Mouse (Mus musculus) hindbrain, embryonic 10.5 days (tissue): Measurements from ENCODE around the gene Cap2. TPM values are rescaled to one million over a fixed set of nuclear protein-coding genes. Genes with fewer than 3 reads are reported as not detected.

Source experiments
- DNase-seq: peaks from one replicate; pipeline ENCODE4 v3.0.0-alpha.2; 2017; ENCODE audit warnings: low spot score
- H3K27ac ChIP-seq: fragments of 300-500 bp; sonication (generic); 2 replicates; pipeline ENCODE4 v1.5.1; 2016; ENCODE audit warnings: mild to moderate bottlenecking, moderate library complexity
- H3K27me3 ChIP-seq: fragments of 300-500 bp; sonication (generic); 2 replicates; pipeline ENCODE4 v1.6.1; 2016; ENCODE audit warnings: mild to moderate bottlenecking; ENCODE audit not compliant: poor library complexity, insufficient read depth, severe bottlenecking
- H3K36me3 ChIP-seq: fragments of 300-500 bp; sonication (generic); 2 replicates; pipeline ENCODE4 v1.6.1; 2016; ENCODE audit warnings: mild to moderate bottlenecking, moderate library complexity
- H3K4me1 ChIP-seq: fragments of 300-500 bp; sonication (generic); replicated peaks from 2 replicates; pipeline ENCODE4 v1.6.1; 2016; ENCODE audit warnings: mild to moderate bottlenecking
- H3K4me3 ChIP-seq: fragments of 300-500 bp; sonication (generic); 2 replicates; pipeline ENCODE4 v1.5.1; 2016; ENCODE audit warnings: mild to moderate bottlenecking, moderate library complexity
- H3K9me3 ChIP-seq: fragments of 300-500 bp; sonication (generic); 2 replicates; pipeline ENCODE4 v1.6.1; 2016; ENCODE audit warnings: mild to moderate bottlenecking, moderate library complexity
- WGBS: fragments of 180-500 bp; shearing (Covaris S2); methylation state at CpG from one replicate; pipeline ENCODE4 v1.1.7; 2016; 5-methylcytosine and 5-hydroxymethylcytosine counted together
- polyA plus RNA-seq: library from polyadenylated mRNA; unstranded; fragments of >200 nt; fragmentation: Nextera tagmentation; extraction: Ambion mirVana; gene quantifications from 2 replicates; pipeline ENCODE4 v1.2.1, GENCODE M21; 2016

The Cap2 gene
- polyA plus RNA-seq, 1 experiment from 2014 or later = 5.1 TPM

- Histone ChIP-seq H3K36me3 (peaks cover 93% of the 10 kb centered on the region), H3K4me3 (no peak overlapping the region), H3K4me1 (no peaks in the 10 kb centered on the region), H3K9me3 (no peaks in the 10 kb centered on the region), H3K27ac (no peak overlapping the region), H3K27me3 (no peaks in the 10 kb centered on the region)
- no peak for DNase-seq
- 94% methylated on average over 1 of the region's 1 CpGs for WGBS
These were observed 194.3 kb downstream of the Cap2 start for GRCm38 (mm10) chr13:46695932-46696331.

DNA sequence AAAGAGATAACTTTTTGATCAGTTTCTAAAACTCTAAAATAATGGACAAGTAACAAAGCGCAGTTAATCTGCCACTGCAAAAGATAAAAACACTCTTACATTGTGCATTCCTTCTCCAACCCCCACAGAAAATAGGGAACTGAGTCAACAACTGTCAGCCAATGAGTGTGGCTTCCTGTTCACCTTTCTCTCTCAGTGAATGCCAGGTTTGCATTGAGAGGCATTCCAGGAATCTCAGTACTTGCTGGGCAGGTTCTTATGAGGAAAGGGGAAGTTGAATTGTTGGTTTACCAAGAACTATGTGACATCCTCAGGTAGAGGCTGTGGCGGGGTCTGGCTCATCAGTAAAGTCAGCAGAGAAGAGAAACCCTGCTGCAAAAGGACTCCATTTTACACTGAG is 195.1 kb downstream of the Cap2 start:
- no peaks in the 10 kb centered on the region for H3K4me1 ChIP-seq
- H3K36me3 ChIP-seq = peaks cover 92% of the 10 kb centered on the region
- DNase-seq = no peak
- no peaks in the 10 kb centered on the region for H3K9me3 ChIP-seq
- no peak overlapping the region for H3K4me3 ChIP-seq
- WGBS = 86% methylated on average over 2 of the region's 2 CpGs
- H3K27ac ChIP-seq = no peak overlapping the region
- H3K27me3 ChIP-seq = no peaks in the 10 kb centered on the region

- WGBS = 95% methylated on average over 1 of the region's 1 CpGs
- H3K36me3 ChIP-seq = peaks cover 91% of the 10 kb centered on the region
These were observed 197.7 kb downstream of the Cap2 start for GRCm38 (mm10) chr13:46699372-46699771.

More at GRCm38 (mm10) chr13:46699372-46699771, 197.7 kb downstream of the Cap2 start:
- Histone ChIP-seq H3K4me1 (no peaks in the 10 kb centered on the region), H3K9me3 (no peaks in the 10 kb centered on the region), H3K27me3 (no peaks in the 10 kb centered on the region), H3K4me3 (no peak overlapping the region), H3K27ac (no peak overlapping the region)
- no peak for DNase-seq

Other genes starting within 250 kb of the Cap2 start
- gene Stmnd1, start 228.1 kb upstream of the Cap2 start, polyA plus RNA-seq = 0.11 TPM in 1 of 2 replicates, not detected in the other
- gene Rbm24, start 83.4 kb upstream of the Cap2 start, polyA plus RNA-seq = 0.97 and 1.2 TPM in 2 replicates
- 6.5 and 8.1 TPM in 2 replicates for gene Fam8a1, start 167.7 kb downstream of the Cap2 start, polyA plus RNA-seq
- 25.6 and 31.1 TPM in 2 replicates for gene Nup153, start 226.1 kb downstream of the Cap2 start, polyA plus RNA-seq